Mouse (Mus musculus): ENCODE data around the gene Lamc3. TPM values are rescaled to one million over a fixed set of nuclear protein-coding genes. Genes with fewer than 3 reads are reported as not detected.

The Lamc3 gene
- 1.0 and 1.5 TPM in 2 replicates for polyA plus RNA-seq (2014; fragmentation: Nextera tagmentation; extraction: Ambion mirVana)

DNA sequence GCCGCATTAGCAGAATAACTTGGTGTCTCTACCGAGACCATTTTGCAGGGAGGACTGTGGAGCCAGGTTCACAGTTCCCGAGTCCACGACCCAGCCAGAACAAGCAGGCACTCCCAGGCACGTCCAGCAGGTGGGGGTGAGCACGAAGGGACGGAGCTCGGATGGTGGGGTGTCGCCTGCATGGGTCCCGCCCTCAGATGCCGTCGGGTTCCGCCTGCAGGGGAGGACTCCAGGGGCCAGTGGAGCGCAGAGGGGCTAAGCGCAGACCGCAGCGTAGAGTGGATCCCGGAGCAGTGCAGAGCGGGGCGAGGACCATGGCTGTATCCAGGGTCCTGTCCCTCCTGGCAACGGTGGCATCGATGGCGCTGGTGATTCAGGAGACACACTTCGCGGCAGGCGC, at the start of gene Lamc3:
Gene Lamc3 (plus strand): TSS at position 262 of the 400 bp plus-strand sequence.
- Histone ChIP-seq H3K4me3 (ENCODE audit: low read depth, low read length) (peak within 1 kb of the TSS; percentile 31), H3K4me2 (peak within 1 kb of the TSS; percentile 54), H3K27me3 (ENCODE audit: control insufficient read depth, insufficient read depth, low read length) (peaks cover 74% of the 10 kb centered on the region), H3K36me3 (ENCODE audit: control insufficient read depth, insufficient read depth, low read length) (no peaks in the 10 kb centered on the region), H3K4me1 (ENCODE audit: control insufficient read depth, insufficient read depth, low read length) (peaks cover 4% of the 10 kb centered on the region), H3K9me3 (replicated peaks; ENCODE audit: control insufficient read depth, low read length) (no peaks in the 10 kb centered on the region), H3K9ac (ENCODE audit: low read depth, low read length) (no peak within 1 kb of the TSS), H3K27ac (ENCODE audit: low read depth, low read length) (no peak within 1 kb of the TSS)
- ATAC-seq (replicated peaks; ENCODE audit: insufficient number of reproducible peaks, low FRiP score, low TSS enrichment): peak; percentile 24; the same call in 1 of the 2 replicates
- 6% methylated on average over 26 of the region's 26 CpGs for WGBS (ENCODE audit: insufficient replicate concordance)

DNA sequence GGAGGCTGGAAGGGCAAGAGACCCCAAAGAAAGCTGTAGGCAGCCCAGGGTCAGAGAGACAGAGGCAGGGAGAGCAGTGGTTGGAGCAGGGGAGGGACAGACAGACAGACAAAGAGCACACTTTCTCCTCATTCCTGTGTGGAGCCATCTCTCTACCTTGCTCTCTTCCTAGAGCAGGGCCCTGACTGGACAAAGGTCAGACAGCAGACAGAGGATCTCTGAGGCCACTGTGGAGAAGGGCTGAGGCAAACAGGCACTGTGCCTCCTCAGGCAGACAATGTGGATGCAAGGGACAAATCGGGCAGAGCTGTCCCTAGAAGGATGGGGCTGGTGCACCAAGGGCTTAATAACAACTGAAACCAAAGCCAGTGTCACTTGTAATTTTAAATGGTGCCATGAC, 48.2 kb upstream of the Lamc3 start:
- Histone ChIP-seq H3K27me3 (ENCODE audit: control insufficient read depth, insufficient read depth, low read length) (peaks cover 37% of the 10 kb centered on the region), H3K36me3 (ENCODE audit: control insufficient read depth, insufficient read depth, low read length) (no peaks in the 10 kb centered on the region), H3K9me3 (replicated peaks; ENCODE audit: control insufficient read depth, low read length) (no peaks in the 10 kb centered on the region), H3K4me1 (ENCODE audit: control insufficient read depth, insufficient read depth, low read length) (no peaks in the 10 kb centered on the region), H3K9ac (ENCODE audit: low read depth, low read length) (no peak overlapping the region), H3K4me2 (no peak overlapping the region), H3K27ac (ENCODE audit: low read depth, low read length) (no peak overlapping the region), H3K4me3 (ENCODE audit: low read depth, low read length) (no peak overlapping the region)
- whole genome bisulfite sequencing (ENCODE audit: insufficient replicate concordance): 74% methylated on average over 1 of the region's 1 CpGs
- ATAC-seq (replicated peaks; ENCODE audit: insufficient number of reproducible peaks, low FRiP score, low TSS enrichment): no peak

DNA sequence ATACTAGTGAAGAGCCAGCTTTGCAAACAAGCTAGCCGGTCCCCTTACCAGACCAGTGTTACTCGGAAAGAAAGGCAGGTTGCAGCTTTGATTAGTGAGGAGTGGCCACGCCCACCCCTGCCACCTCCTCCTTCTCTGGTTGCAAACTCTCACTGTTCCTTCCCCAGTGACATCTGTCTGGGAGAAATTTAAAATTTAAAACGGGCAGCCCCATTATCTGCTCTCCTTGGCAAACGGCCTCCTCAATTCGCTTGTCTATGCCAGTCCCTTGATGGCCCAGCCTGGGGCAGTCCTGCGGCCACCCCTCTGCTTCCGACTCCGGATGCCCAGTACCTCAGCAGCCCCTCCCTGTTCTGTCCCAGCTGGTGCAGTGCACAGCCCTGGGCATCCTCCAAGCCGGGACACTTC, 42.4 kb upstream of the Lamc3 start:
- ATAC-seq (replicated peaks; ENCODE audit: insufficient number of reproducible peaks, low FRiP score, low TSS enrichment): no peak

DNA sequence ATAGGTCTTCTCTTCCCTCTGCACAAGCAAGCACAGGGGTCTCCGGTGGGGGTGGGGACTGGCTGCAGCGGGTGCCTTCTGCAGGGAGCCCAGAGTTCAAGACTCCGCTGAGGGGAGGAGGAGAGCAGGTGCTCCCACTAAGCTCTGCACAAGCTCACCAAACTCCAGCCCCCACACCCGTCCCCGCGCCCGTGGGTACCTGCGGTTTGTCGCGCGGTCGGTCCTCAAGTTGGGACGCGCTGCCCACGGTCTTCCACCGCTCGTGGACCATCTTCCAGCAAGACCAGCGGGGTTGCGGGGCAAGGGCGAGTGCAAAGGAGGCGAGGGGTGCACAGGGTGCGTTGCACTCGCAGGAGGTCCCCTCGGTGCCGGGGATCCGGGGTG, 41.6 kb upstream of the Lamc3 start:
- Histone ChIP-seq H3K4me3 (ENCODE audit: low read depth, low read length) (peak overlapping the region; percentile 55), H3K27ac (ENCODE audit: low read depth, low read length) (no peak overlapping the region), H3K4me1 (ENCODE audit: control insufficient read depth, insufficient read depth, low read length) (peaks cover 14% of the 10 kb centered on the region), H3K9me3 (replicated peaks; ENCODE audit: control insufficient read depth, low read length) (no peaks in the 10 kb centered on the region), H3K4me2 (peak overlapping the region; percentile 84), H3K9ac (ENCODE audit: low read depth, low read length) (peak overlapping the region; percentile 17; the same call in 1 of the 2 replicates), H3K27me3 (ENCODE audit: control insufficient read depth, insufficient read depth, low read length) (peaks cover 57% of the 10 kb centered on the region), H3K36me3 (ENCODE audit: control insufficient read depth, insufficient read depth, low read length) (no peaks in the 10 kb centered on the region)
- 3% methylated on average over 26 of the region's 26 CpGs for whole genome bisulfite sequencing (ENCODE audit: insufficient replicate concordance)
- ATAC-seq (replicated peaks; ENCODE audit: insufficient number of reproducible peaks, low FRiP score, low TSS enrichment): no peak

More for the DNA sequence above, 42.4 kb upstream of the Lamc3 start:
- Histone ChIP-seq H3K27me3 (ENCODE audit: control insufficient read depth, insufficient read depth, low read length) (peaks cover 57% of the 10 kb centered on the region), H3K9ac (ENCODE audit: low read depth, low read length) (no peak overlapping the region), H3K27ac (ENCODE audit: low read depth, low read length) (no peak overlapping the region), H3K4me2 (peak overlapping the region; percentile 1; the same call in 1 of the 2 replicates), H3K9me3 (replicated peaks; ENCODE audit: control insufficient read depth, low read length) (no peaks in the 10 kb centered on the region), H3K4me1 (ENCODE audit: control insufficient read depth, insufficient read depth, low read length) (peaks cover 14% of the 10 kb centered on the region), H3K36me3 (ENCODE audit: control insufficient read depth, insufficient read depth, low read length) (no peaks in the 10 kb centered on the region), H3K4me3 (ENCODE audit: low read depth, low read length) (no peak overlapping the region)
- WGBS (ENCODE audit: insufficient replicate concordance): 5% methylated on average over 10 of the region's 10 CpGs

DNA sequence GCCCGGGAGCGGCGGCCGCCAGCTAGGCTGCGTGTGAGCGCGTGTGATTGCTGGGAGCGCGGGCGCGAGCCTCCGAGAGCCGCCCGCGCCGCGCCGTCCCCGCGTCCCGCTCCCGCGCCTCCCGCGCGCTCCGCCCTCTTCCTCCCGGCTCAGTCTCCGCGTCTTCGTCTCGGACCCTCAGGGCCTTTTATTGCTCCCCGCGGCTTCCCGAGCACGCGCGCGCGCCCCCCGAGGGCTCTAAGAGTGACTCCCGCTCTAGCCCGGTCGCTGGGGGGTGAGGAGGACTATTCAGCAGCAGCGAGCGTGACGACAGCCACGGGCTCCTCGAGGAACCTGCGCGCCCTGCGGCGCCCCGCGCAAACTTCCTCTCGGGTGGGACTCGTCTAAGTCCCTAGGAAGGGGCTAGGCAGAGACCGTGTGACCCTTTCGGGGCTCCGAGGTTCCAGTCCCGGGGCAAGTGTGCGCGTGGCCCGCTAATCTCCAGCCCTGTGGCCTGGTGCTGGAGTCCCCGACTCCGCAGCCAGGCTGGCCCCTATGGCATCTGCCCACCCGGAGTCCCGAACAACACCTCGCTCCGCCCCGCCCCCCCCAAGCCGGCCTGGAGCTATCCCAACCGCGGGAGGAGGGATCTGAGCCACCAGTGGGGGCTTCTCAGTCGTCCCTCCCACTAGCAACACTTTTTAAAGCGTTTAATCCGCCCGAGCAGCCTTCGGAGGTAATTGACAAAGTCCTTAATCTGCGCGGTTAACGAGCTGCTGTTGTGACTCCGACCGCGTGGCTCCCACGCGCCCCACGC, 41.0 kb upstream of the Lamc3 start, which contains the start of gene Fibcd1:
Gene Fibcd1 (minus strand): TSS at position 110 of the 796 bp plus-strand sequence.
- no peak within 1 kb of the TSS for H3K27ac ChIP-seq (ENCODE audit: low read depth, low read length)
- no peaks in the 10 kb centered on the region for H3K36me3 ChIP-seq (ENCODE audit: control insufficient read depth, insufficient read depth, low read length)
- no peak for ATAC-seq (replicated peaks; ENCODE audit: insufficient number of reproducible peaks, low FRiP score, low TSS enrichment)
- H3K4me2 ChIP-seq: peak within 1 kb of the TSS; percentile 84
- H3K9ac ChIP-seq (ENCODE audit: low read depth, low read length): peak within 1 kb of the TSS; percentile 17
- H3K4me1 ChIP-seq (ENCODE audit: control insufficient read depth, insufficient read depth, low read length): peaks cover 14% of the 10 kb centered on the region
- H3K4me3 ChIP-seq (ENCODE audit: low read depth, low read length): peak within 1 kb of the TSS; percentile 55
- no peaks in the 10 kb centered on the region for H3K9me3 ChIP-seq (replicated peaks; ENCODE audit: control insufficient read depth, low read length)
- H3K27me3 ChIP-seq (ENCODE audit: control insufficient read depth, insufficient read depth, low read length): peaks cover 55% of the 10 kb centered on the region
- under 1% methylated on average over 65 of the region's 88 CpGs for WGBS (ENCODE audit: insufficient replicate concordance)

DNA sequence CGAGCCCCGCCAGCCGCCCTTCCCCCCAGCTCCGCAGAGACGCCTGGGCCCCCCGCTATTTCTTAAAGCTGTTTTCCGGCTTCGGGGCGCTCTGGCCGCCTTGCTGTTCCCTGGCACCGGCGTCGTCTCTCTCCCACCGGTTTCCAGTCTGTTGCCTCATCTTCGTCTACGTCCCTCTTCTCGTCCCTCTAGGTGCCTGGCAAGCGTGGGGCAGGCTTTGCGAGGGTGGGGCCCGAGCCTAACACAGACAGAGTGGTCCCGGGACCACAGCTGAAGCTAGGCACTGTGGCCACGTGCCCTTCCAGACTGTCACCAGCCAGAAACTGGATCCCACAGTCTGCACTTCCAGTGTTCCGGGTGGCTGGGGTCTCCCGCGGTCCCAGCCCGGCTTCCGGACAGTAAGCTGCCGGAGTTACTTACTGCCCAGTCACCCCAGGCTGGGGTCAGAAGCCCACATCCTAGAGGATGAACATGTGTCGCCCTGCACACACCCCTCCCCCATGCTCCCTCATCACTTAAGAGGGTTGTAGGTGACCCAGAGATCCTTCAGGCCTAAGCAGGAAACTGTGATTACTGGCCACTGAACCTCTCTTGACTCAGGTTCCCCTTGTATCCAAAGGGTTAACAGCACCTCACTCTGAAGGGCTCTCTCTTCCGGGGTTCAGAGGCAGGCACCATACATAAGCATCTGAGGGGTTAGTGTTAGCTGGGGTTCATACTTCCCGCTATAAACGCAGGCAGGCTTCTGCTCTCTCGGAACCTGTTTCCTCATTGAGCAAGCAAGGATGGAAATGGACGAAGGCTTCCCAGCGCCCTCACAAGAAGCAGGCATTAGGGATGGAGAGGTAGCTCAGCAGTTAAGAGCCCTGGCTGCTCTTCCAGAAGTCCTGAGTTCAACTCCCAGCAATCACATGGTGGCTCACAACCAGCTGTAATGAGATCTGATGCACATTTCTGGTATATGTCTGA, 40.1 kb upstream of the Lamc3 start:
- 3% methylated on average over 34 of the region's 35 CpGs for whole genome bisulfite sequencing (ENCODE audit: insufficient replicate concordance)
- H3K4me2 ChIP-seq: peak overlapping the region; percentile 84
- peaks cover 14% of the 10 kb centered on the region for H3K4me1 ChIP-seq (ENCODE audit: control insufficient read depth, insufficient read depth, low read length)
- H3K9ac ChIP-seq (ENCODE audit: low read depth, low read length): no peak overlapping the region; the same call in 1 of the 2 replicates
- peak overlapping the region; percentile 55 for H3K4me3 ChIP-seq (ENCODE audit: low read depth, low read length)
- H3K27ac ChIP-seq (ENCODE audit: low read depth, low read length): no peak overlapping the region
- ATAC-seq (replicated peaks; ENCODE audit: insufficient number of reproducible peaks, low FRiP score, low TSS enrichment): no peak
- H3K36me3 ChIP-seq (ENCODE audit: control insufficient read depth, insufficient read depth, low read length): no peaks in the 10 kb centered on the region
- H3K27me3 ChIP-seq (ENCODE audit: control insufficient read depth, insufficient read depth, low read length): peaks cover 53% of the 10 kb centered on the region
- H3K9me3 ChIP-seq (replicated peaks; ENCODE audit: control insufficient read depth, low read length): no peaks in the 10 kb centered on the region

DNA sequence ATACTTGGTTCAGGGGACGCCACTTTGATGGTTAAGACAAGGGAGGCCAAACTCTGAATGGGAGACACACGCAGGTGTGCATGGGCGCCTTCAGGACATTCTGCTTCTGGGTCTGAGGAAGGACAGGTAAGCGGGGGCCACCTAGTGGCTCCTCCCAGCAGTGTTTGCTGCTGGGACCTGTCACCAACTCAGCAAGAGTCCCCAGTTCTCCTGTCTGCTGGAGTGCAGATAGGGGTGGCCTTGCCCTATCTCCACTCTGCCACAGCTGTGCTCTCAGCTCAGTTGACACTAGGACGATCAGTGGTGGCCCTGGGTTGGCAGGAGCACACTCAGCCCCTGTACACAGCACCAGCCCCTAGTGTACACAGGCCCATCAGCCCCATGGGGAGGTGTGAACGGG, 39.2 kb upstream of the Lamc3 start:
- H3K4me2 ChIP-seq: no peak overlapping the region
- H3K9ac ChIP-seq (ENCODE audit: low read depth, low read length): no peak overlapping the region
- peaks cover 52% of the 10 kb centered on the region for H3K27me3 ChIP-seq (ENCODE audit: control insufficient read depth, insufficient read depth, low read length)
- H3K4me1 ChIP-seq (ENCODE audit: control insufficient read depth, insufficient read depth, low read length): peaks cover 14% of the 10 kb centered on the region
- no peak overlapping the region for H3K4me3 ChIP-seq (ENCODE audit: low read depth, low read length)
- ATAC-seq (replicated peaks; ENCODE audit: insufficient number of reproducible peaks, low FRiP score, low TSS enrichment): 0 out of 2 replicates have a peak, but pooled peaks have one; percentile 14
- no peaks in the 10 kb centered on the region for H3K36me3 ChIP-seq (ENCODE audit: control insufficient read depth, insufficient read depth, low read length)
- H3K27ac ChIP-seq (ENCODE audit: low read depth, low read length): no peak overlapping the region
- 15% methylated on average over 6 of the region's 6 CpGs for WGBS (ENCODE audit: insufficient replicate concordance)
- no peaks in the 10 kb centered on the region for H3K9me3 ChIP-seq (replicated peaks; ENCODE audit: control insufficient read depth, low read length)

DNA sequence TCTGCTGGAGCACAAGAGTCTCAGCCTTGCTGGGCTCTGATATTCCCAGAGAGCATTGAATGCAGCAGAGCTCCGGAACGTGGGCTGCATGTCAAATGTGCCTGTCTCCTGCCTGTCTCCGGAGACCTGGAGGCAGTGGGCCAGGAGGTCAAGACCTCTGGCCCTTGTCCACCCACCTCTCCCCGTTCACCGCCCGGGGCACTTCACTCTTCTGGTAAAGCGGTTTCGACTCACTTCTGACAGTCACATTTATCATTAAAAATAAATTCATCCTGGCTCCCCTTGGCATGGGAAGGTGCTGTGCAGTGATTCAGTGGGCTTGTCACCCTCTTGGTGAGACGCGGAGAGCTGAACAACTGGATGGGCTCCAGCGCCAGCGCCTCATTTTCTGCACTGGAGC, 37.0 kb upstream of the Lamc3 start:
- Histone ChIP-seq H3K4me3 (ENCODE audit: low read depth, low read length) (no peak overlapping the region), H3K27me3 (ENCODE audit: control insufficient read depth, insufficient read depth, low read length) (peaks cover 29% of the 10 kb centered on the region), H3K9me3 (replicated peaks; ENCODE audit: control insufficient read depth, low read length) (no peaks in the 10 kb centered on the region), H3K9ac (ENCODE audit: low read depth, low read length) (no peak overlapping the region), H3K27ac (ENCODE audit: low read depth, low read length) (no peak overlapping the region), H3K4me2 (no peak overlapping the region), H3K36me3 (ENCODE audit: control insufficient read depth, insufficient read depth, low read length) (no peaks in the 10 kb centered on the region), H3K4me1 (ENCODE audit: control insufficient read depth, insufficient read depth, low read length) (peaks cover 16% of the 10 kb centered on the region)
- WGBS (ENCODE audit: insufficient replicate concordance): 58% methylated on average over 12 of the region's 12 CpGs
- no peak for ATAC-seq (replicated peaks; ENCODE audit: insufficient number of reproducible peaks, low FRiP score, low TSS enrichment)
